In the genomic region with DNA sequence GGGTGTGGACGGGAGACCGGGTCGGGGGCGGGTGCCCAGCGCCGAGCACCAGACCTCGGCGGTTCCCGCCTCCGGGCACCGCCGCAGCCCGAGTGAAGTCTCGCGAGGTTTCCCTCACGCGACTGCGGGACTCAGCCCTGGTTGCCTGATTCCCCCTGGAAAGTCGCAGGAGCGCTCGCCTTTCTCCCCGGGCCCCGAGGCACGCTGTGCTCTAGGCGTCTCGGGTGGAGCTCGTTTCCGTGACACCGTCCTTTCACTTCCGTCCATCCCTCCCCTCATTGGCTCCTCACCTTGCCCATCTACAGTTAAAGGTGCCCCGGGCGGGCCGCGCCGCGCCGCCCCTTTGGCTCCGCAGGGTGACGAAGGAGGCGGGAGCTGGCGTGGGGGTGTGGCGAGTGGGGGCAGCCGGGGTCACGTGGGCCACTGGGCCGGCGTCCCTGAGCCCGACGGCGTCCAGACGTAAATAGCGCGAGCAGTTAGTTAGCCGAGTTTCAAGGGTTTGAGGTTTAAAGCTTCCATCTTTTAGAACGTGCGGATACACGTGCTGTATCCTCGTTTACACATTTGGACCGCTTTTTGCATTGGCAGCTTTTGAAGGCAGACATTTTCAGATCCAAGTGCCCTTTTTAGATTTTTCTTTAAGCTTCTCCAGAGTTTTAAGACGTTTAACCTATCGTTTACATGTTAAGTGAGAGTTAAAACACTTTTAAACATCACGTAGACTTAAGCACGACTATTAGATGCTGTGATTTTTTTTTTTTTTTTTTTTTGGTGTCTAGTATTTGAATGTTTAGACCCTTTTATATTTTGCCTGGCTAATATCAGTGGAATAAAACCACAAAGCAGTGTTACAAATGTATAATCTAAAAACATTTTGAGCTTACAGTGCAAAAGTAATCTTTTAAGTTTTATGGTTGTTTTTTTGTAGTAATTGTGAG, we compare ENCODE assay signal across 8 mouse cellular contexts. TPM values are rescaled to one million over a fixed set of nuclear protein-coding genes. Genes with fewer than 3 reads are reported as not detected.
DNase-seq lines count a peak whose midpoint lies in the region; ATAC-seq lines count a peak whose summit lies in the region.

No protein-coding gene starts in this region.

- H3K4me1 ChIP-seq in intestine, embryonic 14.5 days (replicated peaks; ENCODE audit: control insufficient read depth, insufficient read depth, low read length), result peaks cover 6% of the 10 kb centered on the region

- peak overlapping the region; percentile 57 for H3K4me2 ChIP-seq in intestine, embryonic 14.5 days (ENCODE audit: low read length)

- H3K36me3 ChIP-seq in intestine, embryonic 14.5 days (ENCODE audit: control insufficient read depth, insufficient read depth, low read length), result peaks cover 30% of the 10 kb centered on the region

- H3K27ac ChIP-seq in intestine, embryonic 14.5 days (ENCODE audit: low read depth), result peak overlapping the region; percentile 98

- H3K27me3 ChIP-seq in intestine, embryonic 14.5 days (replicated peaks; ENCODE audit: control insufficient read depth, insufficient read depth, low read length), result no peaks in the 10 kb centered on the region

- intact Hi-C loops in left cerebral cortex, postnatal 14 days (cut with DNase I), result loop anchor here (10.0 kb wide), 3 partner anchors 1121 to 1741 kb away; no protein-coding TSS in a partner anchor

- H3K9ac ChIP-seq in intestine, embryonic 14.5 days (ENCODE audit: low read length), result peak overlapping the region; percentile 94

- WGBS in intestine, embryonic 14.5 days, result under 1% methylated on average over 62 of the region's 62 CpGs

- H3K9me3 ChIP-seq in intestine, embryonic 14.5 days (ENCODE audit: control insufficient read depth, low read length), result no peaks in the 10 kb centered on the region

- H3K4me3 ChIP-seq in intestine, embryonic 14.5 days (ENCODE audit: low read depth, low read length), result peak overlapping the region; percentile 72

- DNase-seq in adrenal gland, adult 18-20 months (ENCODE audit: low spot score in 2 of 2), result peak; percentile 94 to 97
- peak; percentile 97 for DNase-seq in embryo, embryonic 11 days
- peak; percentile 98 for DNase-seq in gastrocnemius, postnatal 25 days
- DNase-seq in intestine, embryonic 14.5 days (ENCODE audit: low spot score), result peak; percentile 98
- DNase-seq in left cerebral cortex, postnatal 14 days (ENCODE audit: low spot score in 2 of 2), result peak; percentile 96 to 98
- DNase-seq in mesoderm, embryonic 11.5 days (ENCODE audit: low read depth, low spot score), result peak; percentile 97
- DNase-seq in right cerebral cortex, postnatal 36 days (ENCODE audit: low spot score in 2 of 2), result peak; percentile 93 to 97
- DNase-seq in yolk sac, embryonic 10.5 days (ENCODE audit: low spot score), result peak; percentile 98

- ATAC-seq in intestine, embryonic 14.5 days (replicated peaks; ENCODE audit: low FRiP score, low TSS enrichment, low read depth), result peak; percentile 99

RNA-seq across cellular contexts. Expression of a gene that starts 0.8 kb away (rescaled TPM):
- total RNA-seq in adrenal gland, adult 18-20 months (2021), result 100 to 1,000 TPM in 1 of 2 experiments, 10 to 100 TPM in 1; 88.6 to 110 TPM
- 10 to 100 TPM; 28.8 to 32.8 TPM for total RNA-seq in gastrocnemius, postnatal 25 days (2021)
- 213 and 224 TPM in 2 replicates for polyA plus RNA-seq in intestine, embryonic 14.5 days (2014; fragmentation: Nextera tagmentation; extraction: Ambion mirVana)
- 100 to 1,000 TPM; 152 to 161 TPM for total RNA-seq in left cerebral cortex, postnatal 14 days (2021)

Comparison
In these comparisons a context has a peak if more than half of its experiments do, and no peak if none do; other contexts are left out.
1. Peak in every context shown above with its lines: DNase-seq, ATAC-seq, H3K4me3 ChIP-seq and H3K27ac ChIP-seq.